Mouse (Mus musculus) CH12.LX (cell line): ENCODE data around the gene Tle2. TPM values are rescaled to one million over a fixed set of nuclear protein-coding genes. Genes with fewer than 3 reads are reported as not detected.
A peak's percentile ranks its signal among the peaks of the same experiment; 100 is the strongest.

Experiments
- DNase-seq: peaks from one replicate; pipeline ENCODE4 v3.0.0-alpha.2; 2013; ENCODE audit errors: extremely low read depth
- H3K27ac ChIP-seq: 2 replicates; pipeline ENCODE4 v1.5.1; 2012; ENCODE audit warnings: low read depth, mild to moderate bottlenecking, control low read depth, moderate library complexity; ENCODE audit not compliant: insufficient read depth
- H3K27me3 ChIP-seq: replicated peaks from 2 replicates; pipeline ENCODE3; 2012; ENCODE audit warnings: inconsistent platforms
- H3K36me3 ChIP-seq, 2 experiments: replicated peaks in 1 of 2; 2 replicates each; pipeline versions ENCODE3 to v1.6.1; 2012; ENCODE audit warnings: inconsistent platforms in 1 of 2, low read length in 1 of 2, mild to moderate bottlenecking in 1 of 2, mixed read lengths in 1 of 2, moderate library complexity in 1 of 2; ENCODE audit not compliant: control insufficient read depth in 1 of 2, insufficient read depth in 1 of 2
- H3K4me1 ChIP-seq, 2 experiments: 2 replicates each; pipeline ENCODE4 v1.6.1; 2012; ENCODE audit warnings: inconsistent platforms in 1 of 2, moderate library complexity in 1 of 2; ENCODE audit not compliant: insufficient read depth in 2 of 2, control insufficient read depth in 1 of 2
- H3K4me2 ChIP-seq: 2 replicates; pipeline ENCODE4 v1.6.1; 2012; ENCODE audit warnings: low read depth, mild to moderate bottlenecking, control low read depth; ENCODE audit not compliant: poor library complexity, insufficient read depth, severe bottlenecking
- H3K4me3 ChIP-seq, 3 experiments: fragments of 150-350 bp in 1 of 3; sonication (generic) in 1 of 3; replicated peaks in 1 of 3; 2 replicates each; pipeline versions ENCODE3 to v1.5.1; 2011 to 2012; ENCODE audit warnings: low read depth in 2 of 3, low read length in 2 of 3, mild to moderate bottlenecking in 2 of 3, moderate library complexity in 2 of 3, control low read depth in 1 of 3, improper control_type of control experiment in 1 of 3, inconsistent platforms in 1 of 3, mixed read lengths in 1 of 3; ENCODE audit not compliant: poor library complexity in 1 of 3
- H3K79me2 ChIP-seq: replicated peaks from 2 replicates; pipeline ENCODE4 v1.6.1; 2012; ENCODE audit warnings: mild to moderate bottlenecking, moderate library complexity; ENCODE audit not compliant: control insufficient read depth, poor library complexity, insufficient read depth, severe bottlenecking; ENCODE audit errors: extremely low read depth
- H3K9ac ChIP-seq: 2 replicates; pipeline ENCODE4 v1.6.1; 2012; ENCODE audit warnings: low read depth, mild to moderate bottlenecking, control low read depth, moderate library complexity; ENCODE audit not compliant: insufficient read depth
- H3K9me3 ChIP-seq: replicated peaks from 2 replicates; pipeline ENCODE3; 2012; ENCODE audit warnings: low read length, inconsistent platforms, mixed read lengths
- BHLHE40 ChIP-seq: IDR thresholded peaks from 2 replicates; pipeline ENCODE4 v1.6.1; 2011; ENCODE audit warnings: mild to moderate bottlenecking, low read depth, low read length, improper control_type of control experiment
- CHD2 ChIP-seq: IDR thresholded peaks from 2 replicates; pipeline ENCODE4 v1.6.1; 2011; ENCODE audit warnings: low read length, improper control_type of control experiment
- CTCF ChIP-seq, 2 experiments: IDR thresholded peaks in 1 of 2; conservative IDR thresholded peaks in 1 of 2; 2 replicates each; pipeline ENCODE4 v1.5.1; 2011 to 2012; ENCODE audit warnings: low read depth in 2 of 2, low read length in 2 of 2, improper control_type of control experiment in 1 of 2, inconsistent platforms in 1 of 2, mild to moderate bottlenecking in 1 of 2, moderate library complexity in 1 of 2
- E2F4 ChIP-seq: IDR thresholded peaks from 2 replicates; pipeline ENCODE4 v1.6.1; 2011; ENCODE audit warnings: low read depth, low read length, improper control_type of control experiment; ENCODE audit not compliant: insufficient replicate concordance
- ELF1 ChIP-seq: IDR thresholded peaks from 2 replicates; pipeline ENCODE4 v1.6.1; 2014; ENCODE audit warnings: low read depth, mild to moderate bottlenecking, inconsistent platforms, low read length, improper control_type of control experiment
- ETS1 ChIP-seq: conservative IDR thresholded peaks from 2 replicates; pipeline ENCODE4 v1.6.1; 2012; ENCODE audit warnings: low read depth, mild to moderate bottlenecking, inconsistent platforms, low read length, improper control_type of control experiment, moderate library complexity
- GABPA ChIP-seq: IDR thresholded peaks from 2 replicates; pipeline ENCODE4 v1.6.1; 2012; ENCODE audit warnings: low read depth, low read length, improper control_type of control experiment, inconsistent platforms; ENCODE audit not compliant: insufficient replicate concordance
- HCFC1 ChIP-seq: IDR thresholded peaks from 2 replicates; pipeline ENCODE4 v1.6.1; 2012; ENCODE audit warnings: low read depth, mild to moderate bottlenecking, inconsistent platforms, low read length, improper control_type of control experiment
- IRF4 ChIP-seq: IDR thresholded peaks from 2 replicates; pipeline ENCODE4 v1.6.1; 2014; ENCODE audit warnings: low read depth, mild to moderate bottlenecking, inconsistent platforms, low read length, improper control_type of control experiment
- JUN ChIP-seq: IDR thresholded peaks from 2 replicates; pipeline ENCODE4 v1.6.1; 2011; ENCODE audit warnings: low read depth, mild to moderate bottlenecking, low read length, improper control_type of control experiment, moderate library complexity; ENCODE audit not compliant: insufficient read depth
- MAFK ChIP-seq: IDR thresholded peaks from 2 replicates; pipeline ENCODE4 v1.6.1; 2011; ENCODE audit warnings: low read length, improper control_type of control experiment; ENCODE audit not compliant: insufficient replicate concordance
- MAX ChIP-seq: IDR thresholded peaks from 2 replicates; pipeline ENCODE4 v1.6.1; 2011; ENCODE audit warnings: low read length, improper control_type of control experiment
- MAZ ChIP-seq: IDR thresholded peaks from 2 replicates; pipeline ENCODE4 v1.6.1; 2012; ENCODE audit warnings: low read depth, mild to moderate bottlenecking, inconsistent platforms, low read length, improper control_type of control experiment, moderate library complexity
- MEF2A ChIP-seq: IDR thresholded peaks from 2 replicates; pipeline ENCODE4 v1.6.1; 2014; ENCODE audit warnings: low read depth, mild to moderate bottlenecking, inconsistent platforms, low read length, improper control_type of control experiment, borderline replicate concordance
- MXI1 ChIP-seq: IDR thresholded peaks from 2 replicates; pipeline ENCODE4 v1.6.1; 2011; ENCODE audit warnings: mild to moderate bottlenecking, low read depth, low read length, improper control_type of control experiment
- NELFE ChIP-seq: IDR thresholded peaks from 2 replicates; pipeline ENCODE4 v1.6.1; 2011; ENCODE audit warnings: low read depth, low read length, improper control_type of control experiment
- NRF1 ChIP-seq: IDR thresholded peaks from 2 replicates; pipeline ENCODE4 v1.6.1; 2014; ENCODE audit warnings: low read depth, mild to moderate bottlenecking, inconsistent platforms, low read length, improper control_type of control experiment, moderate library complexity
- POLR2AphosphoS2 ChIP-seq: IDR thresholded peaks from 2 replicates; pipeline ENCODE4 v1.6.1; 2011; ENCODE audit warnings: low read depth, low read length, improper control_type of control experiment
- RAD21 ChIP-seq: IDR thresholded peaks from 2 replicates; pipeline ENCODE4 v1.6.1; 2011; ENCODE audit warnings: low read depth, mild to moderate bottlenecking, low read length, improper control_type of control experiment, moderate library complexity
- RCOR1 ChIP-seq: conservative IDR thresholded peaks from 2 replicates; pipeline ENCODE4 v1.6.1; 2012; ENCODE audit warnings: low read depth, mild to moderate bottlenecking, inconsistent platforms, low read length, improper control_type of control experiment
- SIN3A ChIP-seq: IDR thresholded peaks from 2 replicates; pipeline ENCODE4 v1.6.1; 2012; ENCODE audit warnings: low read length, improper control_type of control experiment, inconsistent platforms
- SMC3 ChIP-seq: IDR thresholded peaks from 2 replicates; pipeline ENCODE4 v1.6.1; 2011; ENCODE audit warnings: low read depth, low read length, improper control_type of control experiment
- TCF12 ChIP-seq: IDR thresholded peaks from 2 replicates; pipeline ENCODE4 v1.6.1; 2014; ENCODE audit warnings: low read depth, mild to moderate bottlenecking, inconsistent platforms, low read length, improper control_type of control experiment
- UBTF ChIP-seq: IDR thresholded peaks from 2 replicates; pipeline ENCODE4 v1.6.1; 2012; ENCODE audit warnings: low read depth, mild to moderate bottlenecking, inconsistent platforms, low read length, improper control_type of control experiment, moderate library complexity
- USF1 ChIP-seq: IDR thresholded peaks from 2 replicates; pipeline ENCODE4 v1.6.1; 2014; ENCODE audit warnings: low read depth, mild to moderate bottlenecking, inconsistent platforms, low read length, improper control_type of control experiment
- USF2 ChIP-seq: conservative IDR thresholded peaks from 2 replicates; pipeline ENCODE4 v1.6.1; 2011; ENCODE audit warnings: low read depth, low read length, improper control_type of control experiment
- ZC3H11A ChIP-seq: IDR thresholded peaks from 2 replicates; pipeline ENCODE4 v1.6.1; 2012; ENCODE audit warnings: low read depth, mild to moderate bottlenecking, inconsistent platforms, low read length, improper control_type of control experiment
- ZKSCAN1 ChIP-seq: IDR thresholded peaks from 2 replicates; pipeline ENCODE4 v1.6.1; 2012; ENCODE audit warnings: low read depth, inconsistent platforms, low read length, improper control_type of control experiment, borderline replicate concordance
- ZNF384 ChIP-seq: IDR thresholded peaks from 2 replicates; pipeline ENCODE4 v1.6.1; 2012; ENCODE audit warnings: low read depth, low read length, improper control_type of control experiment, inconsistent platforms
- dilution Hi-C: fragments of 300-500 bp; cut with MboI; formaldehyde crosslinking; loops from 2 replicates; pipeline ENCODE4 v1.14.3; 2020; ENCODE audit warnings: low sequenced_read_pairs; ENCODE audit not compliant: extremely low pct_unique_long_range_greater_than_20kb, extremely low pct_ligation_motif_present
- in situ Hi-C: fragments of 300-500 bp; cut with MboI; formaldehyde crosslinking; loops from 3 replicates; pipeline ENCODE4 v1.14.3; 2019; ENCODE audit warnings: low sequenced_read_pairs, low pct_ligation_motif_present, low pct_unique_long_range_greater_than_20kb, mixed read lengths
- polyA plus RNA-seq: library from polyadenylated mRNA; unstranded; fragments of >175 nt; gene quantifications from 2 replicates; pipeline ENCODE4 v1.2.1, GENCODE M21; 2012; ENCODE audit warnings: low read depth; ENCODE audit not compliant: insufficient read length
- total RNA-seq, 2 experiments: library from RNA; depleted of rRNA; stranded (reverse); fragments of 300-350 nt in 1 of 2; fragments of >200 nt in 1 of 2; gene quantifications; 2 replicates each; pipeline ENCODE4 v1.2.3; 2012 to 2014

Gene Tle2
- total and polyA plus RNA-seq, 3 experiments = 0.29 to 0.30 TPM; not detected in 1

DNA sequence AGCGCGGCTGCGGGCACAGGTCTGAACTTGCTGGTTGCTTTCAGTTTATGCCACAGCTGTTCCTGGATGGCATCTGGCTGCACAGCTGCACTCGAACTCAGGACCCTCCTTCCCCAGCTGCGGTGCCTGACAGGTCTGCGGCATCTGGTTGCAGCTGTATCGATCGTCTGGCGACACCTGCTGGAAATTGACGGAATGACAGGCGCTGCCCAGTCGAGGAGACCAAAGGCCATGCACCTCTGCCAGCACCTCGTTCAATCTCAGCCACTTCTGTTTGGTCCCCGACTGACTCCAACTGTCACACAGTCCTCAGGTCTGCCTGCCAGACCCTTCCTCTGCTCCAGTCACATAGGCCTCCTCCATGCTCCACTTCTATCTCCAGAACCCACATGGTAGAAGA is 47.6 kb upstream of the Tle2 start:
- peak; percentile 36; the same call in 1 of the 2 replicates for TF ChIP-seq ELF1
- TF ChIP-seq MAX = 0 out of 2 replicates have a peak, but pooled peaks have one; percentile 54
- no peak for TF ChIP-seq ZKSCAN1
- TF ChIP-seq ETS1 = no peak
- no peak for TF ChIP-seq BHLHE40
- TF ChIP-seq GABPA = no peak
- TF ChIP-seq JUN = no peak
- peak; percentile 62; the same call in 1 of the 2 replicates for TF ChIP-seq MEF2A
- TF ChIP-seq ZC3H11A = peak; percentile 75
- TF ChIP-seq SMC3 = peak; percentile 97
- no peak for TF ChIP-seq MAFK
- TF ChIP-seq MAZ = no peak
- 0 out of 2 replicates have a peak, but pooled peaks have one; percentile 20 for TF ChIP-seq NRF1
- no peak; the same call in 1 of the 2 replicates for TF ChIP-seq HCFC1
- peak; percentile 97 to 99 for TF ChIP-seq CTCF (conservative IDR thresholded peaks at IDR 0.05 in 1 of 2, IDR thresholded peaks at IDR 0.05 in 1 of 2; ENCODE audit: low read depth in 2 of 2, low read length in 2 of 2)
- TF ChIP-seq SIN3A = peak; percentile 68
- TF ChIP-seq NELFE = peak; percentile 9; the same call in 1 of the 2 replicates
- peak; percentile 61; the same call in 1 of the 2 replicates for TF ChIP-seq IRF4
- no peak for TF ChIP-seq USF2
- peak; percentile 98 for TF ChIP-seq RAD21
- TF ChIP-seq TCF12 = peak; percentile 94
- Histone ChIP-seq H3K9me3 (no peaks in the 10 kb centered on the region), H3K9ac (no peak overlapping the region), H3K27me3 (peaks cover 4% of the 10 kb centered on the region), H3K4me3 (no peak overlapping the region), H3K27ac (no peak overlapping the region), H3K4me2 (no peak overlapping the region), H3K79me2 (no peaks in the 10 kb centered on the region), H3K36me3 (peaks cover 25 to 36% of the 10 kb centered on the region in 2 experiments), H3K4me1 (peaks cover 8 to 29% of the 10 kb centered on the region in 2 experiments)
- in situ Hi-C loops = no loop called here
- DNase-seq = peak; percentile 80
- dilution Hi-C loops = no loop called here

DNA sequence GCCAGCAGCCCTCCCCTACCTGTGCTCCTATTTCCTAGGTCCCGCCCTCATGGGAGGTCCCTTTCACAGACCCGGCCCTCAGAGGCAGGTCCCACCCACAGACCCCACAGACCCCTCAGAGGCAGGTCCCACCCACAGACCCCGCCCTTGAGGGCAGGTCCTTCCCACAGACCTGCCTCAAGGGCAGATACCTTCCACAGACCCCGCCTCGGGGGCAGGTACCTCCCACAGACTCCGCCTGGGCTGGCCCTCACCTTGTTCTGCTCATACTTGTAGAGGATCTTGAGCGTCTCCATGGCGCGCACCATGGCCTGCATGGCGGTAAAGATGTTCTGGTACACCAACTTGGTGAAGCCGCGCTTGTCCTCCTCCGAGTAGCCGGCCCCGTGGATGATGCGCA is 39.5 kb upstream of the Tle2 start:
- Histone ChIP-seq H3K4me1 (peaks cover 9 to 45% of the 10 kb centered on the region in 2 experiments), H3K36me3 (peaks cover 38 to 91% of the 10 kb centered on the region in 2 experiments), H3K9me3 (no peaks in the 10 kb centered on the region), H3K9ac (no peak overlapping the region), H3K27ac (no peak overlapping the region), H3K79me2 (no peaks in the 10 kb centered on the region), H3K4me3 (no peak overlapping the region), H3K27me3 (no peaks in the 10 kb centered on the region), H3K4me2 (no peak overlapping the region)
- no peak for DNase-seq
- dilution Hi-C loops (no loop called here), in situ Hi-C loops (loop anchor here (5.0 kb wide), 2 partner anchors 38 to 153 kb away; partner anchors contain the start of genes Dohh, Gm48551 and Ncln)
- no peak for TF ChIP-seq E2F4
- no peak for TF ChIP-seq CTCF (conservative IDR thresholded peaks at IDR 0.05 in 1 of 2, IDR thresholded peaks at IDR 0.05 in 1 of 2; ENCODE audit: low read depth in 2 of 2, low read length in 2 of 2)
- TF ChIP-seq SMC3 = no peak
- TF ChIP-seq MXI1 = no peak
- TF ChIP-seq USF1 = no peak
- TF ChIP-seq MAX = no peak
- TF ChIP-seq CHD2 = no peak
- no peak for TF ChIP-seq NELFE
- no peak for TF ChIP-seq ZNF384
- no peak for TF ChIP-seq GABPA
- TF ChIP-seq SIN3A = no peak
- TF ChIP-seq IRF4 = no peak
- TF ChIP-seq RCOR1 = no peak
- no peak for TF ChIP-seq ELF1
- no peak for TF ChIP-seq UBTF
- no peak for TF ChIP-seq POLR2AphosphoS2
